Comparison of ENCODE assay signal across 8 mouse cellular contexts in genomic region chr3:132684231-132684928, GRCm38 (mm10). TPM values are rescaled to one million over a fixed set of nuclear protein-coding genes. Genes with fewer than 3 reads are reported as not detected.
DNase-seq lines count a peak whose midpoint lies in the region; ATAC-seq and TF ChIP-seq lines count a peak whose summit lies in the region.

Aimp1 (minus strand) TSS chr3:132684370.

- peak within 1 kb of the TSS; percentile 88 for H3K9ac ChIP-seq in forebrain, embryonic 14.5 days (ENCODE audit: low read length)
- peak within 1 kb of the TSS; percentile 86 for H3K9ac ChIP-seq in hindbrain, embryonic 13.5 days
- peak within 1 kb of the TSS; percentile 78 for H3K9ac ChIP-seq in liver, embryonic 15.5 days

- peaks cover 6% of the 10 kb centered on the region; the same call in 1 of the 2 replicates for H3K4me1 ChIP-seq in kidney, adult 2 months (ENCODE audit: control insufficient read depth, insufficient read depth, low read length)
- H3K4me1 ChIP-seq in forebrain, embryonic 14.5 days (ENCODE audit: control insufficient read depth, insufficient read depth, low read length), result peaks cover 12% of the 10 kb centered on the region
- peaks cover 18% of the 10 kb centered on the region for H3K4me1 ChIP-seq in hindbrain, embryonic 13.5 days (replicated peaks)
- H3K4me1 ChIP-seq in liver, embryonic 15.5 days (replicated peaks), result peaks cover 16% of the 10 kb centered on the region

- 2% methylated on average over 27 of the region's 27 CpGs for WGBS in kidney, adult 2 months
- 2% methylated on average over 27 of the region's 27 CpGs for WGBS in forebrain, embryonic 14.5 days
- WGBS in hindbrain, embryonic 13.5 days, result 3% methylated on average over 27 of the region's 27 CpGs
- WGBS in liver, embryonic 15.5 days (ENCODE audit: insufficient replicate concordance), result 1% methylated on average over 27 of the region's 27 CpGs

- peak within 1 kb of the TSS; percentile 63 for H3K4me2 ChIP-seq in forebrain, embryonic 14.5 days (ENCODE audit: low read length)
- H3K4me2 ChIP-seq in hindbrain, embryonic 13.5 days, result peak within 1 kb of the TSS; percentile 69
- peak within 1 kb of the TSS; percentile 67 for H3K4me2 ChIP-seq in liver, embryonic 15.5 days

- H3K9me3 ChIP-seq in forebrain, embryonic 14.5 days (replicated peaks; ENCODE audit: control insufficient read depth, low read length), result no peaks in the 10 kb centered on the region
- no peaks in the 10 kb centered on the region for H3K9me3 ChIP-seq in hindbrain, embryonic 13.5 days
- H3K9me3 ChIP-seq in liver, embryonic 15.5 days (replicated peaks), result no peaks in the 10 kb centered on the region

- no peak for DNase-seq in kidney, adult 2 months
- DNase-seq in kidney, adult 8-10 months, result no peak
- DNase-seq in Muller cell, postnatal 12 days (ENCODE audit: inconsistent ontology term), result peak; percentile 8
- peak; percentile 1 for DNase-seq in forebrain, embryonic 14.5 days (ENCODE audit: low spot score)
- DNase-seq in ovary, postnatal 36 days (ENCODE audit: low spot score), result no peak
- no peak for DNase-seq in ovary, adult 18-20 months (ENCODE audit: low spot score)

- no peak for TF ChIP-seq CTCF in kidney, adult 2 months (conservative IDR thresholded peaks at IDR 0.05; ENCODE audit: insufficient read depth, insufficient read length, low read depth, low read length)

- peak within 1 kb of the TSS; percentile 96 for H3K27ac ChIP-seq in kidney, adult 2 months (ENCODE audit: insufficient read depth, low read depth, low read length)
- peak within 1 kb of the TSS; percentile 71 for H3K27ac ChIP-seq in forebrain, embryonic 14.5 days (ENCODE audit: low read depth, low read length)
- peak within 1 kb of the TSS; percentile 90 for H3K27ac ChIP-seq in hindbrain, embryonic 13.5 days
- peak within 1 kb of the TSS; percentile 89 for H3K27ac ChIP-seq in liver, embryonic 15.5 days (replicated peaks)

- H3K36me3 ChIP-seq in kidney, adult 2 months (ENCODE audit: control insufficient read depth, insufficient read depth, low read length), result peaks cover 2% of the 10 kb centered on the region
- H3K36me3 ChIP-seq in forebrain, embryonic 14.5 days (ENCODE audit: control insufficient read depth, insufficient read depth, low read length), result 0 out of 2 replicates have a peak, but pooled peaks cover 3% of the 10 kb centered on the region
- H3K36me3 ChIP-seq in hindbrain, embryonic 13.5 days, result peaks cover 11% of the 10 kb centered on the region
- H3K36me3 ChIP-seq in liver, embryonic 15.5 days (replicated peaks), result peaks cover 4% of the 10 kb centered on the region; the same call in 1 of the 2 replicates

- no peaks in the 10 kb centered on the region for H3K27me3 ChIP-seq in kidney, adult 2 months (replicated peaks; ENCODE audit: control insufficient read depth, insufficient read depth, low read length)
- no peaks in the 10 kb centered on the region for H3K27me3 ChIP-seq in forebrain, embryonic 14.5 days (replicated peaks; ENCODE audit: control insufficient read depth, insufficient read depth, low read length)
- no peaks in the 10 kb centered on the region for H3K27me3 ChIP-seq in hindbrain, embryonic 13.5 days
- no peaks in the 10 kb centered on the region for H3K27me3 ChIP-seq in liver, embryonic 15.5 days

- H3K4me3 ChIP-seq in kidney, adult 2 months (ENCODE audit: insufficient read depth, low read depth, low read length), result peak within 1 kb of the TSS; percentile 77
- H3K4me3 ChIP-seq in forebrain, embryonic 14.5 days (ENCODE audit: low read depth, low read length), result peak within 1 kb of the TSS; percentile 77
- peak within 1 kb of the TSS; percentile 83 for H3K4me3 ChIP-seq in hindbrain, embryonic 13.5 days
- peak within 1 kb of the TSS; percentile 89 for H3K4me3 ChIP-seq in liver, embryonic 15.5 days (replicated peaks)

- no peak for ATAC-seq in forebrain, embryonic 14.5 days
- ATAC-seq in hindbrain, embryonic 13.5 days (ENCODE audit: low FRiP score), result no peak
- no peak for ATAC-seq in liver, embryonic 15.5 days (ENCODE audit: insufficient read depth)

- no peak for TF ChIP-seq POLR2A in kidney, adult 2 months (IDR thresholded peaks at IDR 0.05; ENCODE audit: low read depth, low read length)

RNA-seq across cellular contexts. Expression of gene Aimp1, which starts in this region (rescaled TPM):
- polyA plus RNA-seq in kidney, adult 2 months (2012; rRNA removed), result 11.1 and 18.0 TPM in 2 replicates
- polyA plus RNA-seq in forebrain, embryonic 14.5 days (2014; fragmentation: Nextera tagmentation; extraction: Ambion mirVana), result 76.2 and 78.2 TPM in 2 replicates
- 58.1 and 61.1 TPM in 2 replicates for polyA plus RNA-seq in hindbrain, embryonic 13.5 days (2015; fragmentation: Nextera tagmentation; extraction: Ambion mirVana)
- 23.5 and 25.0 TPM in 2 replicates for polyA plus RNA-seq in liver, embryonic 15.5 days (2015; fragmentation: Nextera tagmentation; extraction: Ambion mirVana)

Comparison
In these comparisons a context has a peak if more than half of its experiments do, and no peak if none do; other contexts are left out.
1. DNase-seq: peak in Muller cell, postnatal 12 days (single experiment) and forebrain, embryonic 14.5 days (single experiment); none in kidney, adult 2 months (single experiment), kidney, adult 8-10 months (0 of 2), ovary, postnatal 36 days (single experiment) and ovary, adult 18-20 months (single experiment).
2. Peak in every context shown above with its lines, with median percentiles within 50 percentile points of each other: H3K27ac ChIP-seq, H3K4me3 ChIP-seq, H3K4me2 ChIP-seq and H3K9ac ChIP-seq.